Mouse (Mus musculus) heart, adult 8-10 months (tissue): Measurements from ENCODE around the gene Tlnrd1. TPM values are rescaled to one million over a fixed set of nuclear protein-coding genes. Genes with fewer than 3 reads are reported as not detected.
"Not testable (repeated sequence)": the region's sequence is repeated elsewhere in the genome, so short reads cannot be mapped to it uniquely, and the experiment has no call there.

Experiments
- DNase-seq: peaks from one replicate; pipeline ENCODE4 v3.0.0; 2022; ENCODE audit warnings: low spot score
- total RNA-seq, 4 experiments: library from RNA; stranded (reverse); gene quantifications; 2 replicates each; pipeline ENCODE4 v1.2.4; 2022

Tlnrd1 gene
- total RNA-seq, result 1 to 10 TPM; 5.0 to 7.7 (median 6.1) TPM

DNA sequence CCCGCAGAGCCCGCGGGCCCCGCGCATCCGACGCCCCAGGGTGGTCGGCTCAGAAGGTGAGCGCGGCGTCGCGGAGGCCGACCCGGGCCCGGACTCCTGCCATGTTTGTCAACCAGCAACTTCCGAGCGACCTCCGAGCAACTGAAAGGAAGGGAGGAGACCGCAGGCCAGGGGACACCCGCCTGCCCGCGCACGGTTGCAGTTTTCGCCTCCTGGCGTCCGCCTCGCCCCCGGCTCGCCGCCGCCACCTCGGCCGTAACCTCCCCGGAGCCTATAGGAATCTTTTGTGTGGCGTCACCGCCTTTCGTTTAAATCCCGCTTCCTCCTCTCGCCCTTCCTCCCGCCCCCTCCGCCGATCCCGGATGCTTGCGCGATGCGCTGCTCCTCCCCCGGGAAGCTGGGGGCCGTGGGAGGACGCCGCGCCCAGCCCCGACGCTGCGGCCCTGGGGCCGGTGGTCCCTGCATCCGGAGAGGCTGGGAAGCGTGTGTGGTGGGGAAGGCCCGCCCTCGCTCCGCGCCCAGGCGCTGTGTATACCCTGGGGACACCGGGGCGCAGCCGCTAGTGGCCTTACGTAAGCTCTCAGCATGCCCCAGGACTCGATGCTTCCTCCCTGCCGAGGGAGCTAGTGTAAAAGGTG is at the start of gene Tlnrd1, which contains the start of gene Mesd:
TSS of gene Tlnrd1 (minus strand) at position 285 of the 638 bp plus-strand sequence.
TSS of gene Mesd (plus strand) at position 446 of the 638 bp plus-strand sequence.
- DNase-seq, result peak; percentile 89

DNA sequence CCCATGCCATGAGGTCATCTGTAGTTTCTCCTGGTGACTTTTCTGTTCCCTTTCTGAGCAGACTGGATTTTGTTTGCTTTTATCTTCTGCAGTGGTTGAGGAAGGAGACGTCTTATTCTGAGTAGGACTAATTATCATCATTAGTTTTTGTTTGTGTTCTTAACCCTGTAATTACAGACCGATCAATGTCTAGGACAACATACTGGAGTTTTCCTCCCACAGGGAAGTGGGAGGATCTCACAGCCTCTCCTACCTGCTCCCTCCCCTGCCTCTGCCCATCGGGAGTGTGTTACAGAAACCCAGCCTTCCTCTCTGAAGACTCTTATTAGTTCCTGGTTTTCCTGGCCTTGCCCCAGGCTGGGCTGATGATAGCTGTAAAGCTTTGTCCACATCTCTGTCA is 37.5 kb upstream of the Tlnrd1 start:
- DNase-seq, result no peak

DNA sequence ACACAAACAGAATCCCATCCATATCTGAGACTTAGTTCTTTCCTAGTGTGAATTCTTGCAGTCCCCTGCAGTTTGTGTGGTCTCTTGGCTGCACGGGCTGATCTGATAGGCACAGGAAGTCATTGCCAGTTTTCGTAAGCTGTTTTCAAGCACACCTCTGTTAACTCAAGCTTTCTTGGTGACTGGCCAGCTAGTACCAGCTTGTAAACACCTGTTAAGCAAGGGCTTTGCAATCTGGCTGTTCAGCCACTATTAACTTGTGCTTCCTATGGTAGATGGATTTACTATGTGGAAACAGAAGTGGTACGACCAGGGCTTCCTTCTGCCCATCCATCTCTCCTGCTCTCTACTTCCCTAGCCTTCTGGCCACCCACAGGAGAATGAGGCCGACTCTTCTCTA is 36.1 kb upstream of the Tlnrd1 start:
- DNase-seq, result no peak

DNA sequence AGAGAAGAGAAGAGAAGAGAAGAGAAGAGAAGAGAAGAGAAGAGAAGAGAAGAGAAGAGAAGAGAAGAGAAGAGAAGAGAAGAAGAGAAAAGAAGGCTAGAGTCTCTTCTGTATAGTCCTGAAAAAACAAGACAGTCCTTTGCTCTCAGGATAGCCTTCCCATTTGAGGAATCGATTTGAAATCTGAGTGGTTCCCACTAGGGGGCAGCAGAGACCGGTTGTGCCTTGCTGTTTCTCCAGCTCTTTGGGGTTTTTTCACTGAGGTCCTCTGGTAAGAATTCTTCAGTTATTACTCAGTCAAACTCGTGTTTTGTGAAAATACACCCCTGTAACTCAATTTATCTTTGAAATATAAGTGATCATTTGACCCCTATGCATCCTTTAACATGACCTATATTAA is 30.5 kb upstream of the Tlnrd1 start:
- peak; percentile 82 for DNase-seq

DNA sequence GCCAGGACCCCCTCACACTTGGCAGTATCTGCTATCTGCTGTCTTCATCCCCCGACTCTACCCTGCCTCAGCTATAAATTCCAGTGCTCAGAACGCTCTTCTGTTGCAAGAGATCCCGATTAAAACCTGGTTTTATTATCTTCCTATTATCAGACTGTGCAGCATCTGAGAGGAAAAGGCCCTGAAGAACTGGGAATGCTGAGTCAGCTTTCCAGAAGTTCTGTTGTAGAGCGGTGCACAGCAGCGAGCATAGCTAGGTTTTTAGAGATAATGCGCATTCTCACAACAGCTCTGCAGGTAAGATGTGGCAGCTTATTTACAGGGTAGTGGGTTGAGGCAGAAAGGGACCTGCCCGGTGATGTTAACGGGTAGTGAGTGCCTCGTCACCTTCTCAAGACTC is 29.9 kb upstream of the Tlnrd1 start:
- no peak for DNase-seq

DNA sequence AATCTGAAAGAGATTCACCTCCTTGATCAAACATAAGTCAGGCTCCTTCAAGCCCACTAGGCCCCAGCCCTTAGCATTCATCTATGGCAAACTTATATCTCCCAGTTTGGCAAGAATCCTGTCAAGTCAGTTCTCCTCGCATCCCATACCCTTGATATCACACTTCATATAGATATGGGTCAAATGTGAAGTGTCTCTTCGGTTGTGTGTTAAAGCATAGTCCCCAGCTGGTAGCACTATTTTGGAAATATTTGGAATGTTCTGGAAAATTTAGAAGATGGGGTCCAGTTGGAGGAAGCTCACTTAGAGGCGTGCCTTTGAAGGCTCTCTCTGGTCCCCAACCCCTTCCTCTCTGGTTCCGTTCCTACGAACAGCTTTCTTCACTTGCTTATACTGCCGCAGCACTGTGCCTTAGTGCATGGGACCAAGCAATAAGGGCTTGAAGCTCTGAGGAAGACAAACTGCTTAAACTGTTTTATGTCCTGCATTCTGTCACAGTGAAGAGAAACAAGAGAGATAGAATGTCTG is 29.4 kb upstream of the Tlnrd1 start:
- no peak for DNase-seq

DNA sequence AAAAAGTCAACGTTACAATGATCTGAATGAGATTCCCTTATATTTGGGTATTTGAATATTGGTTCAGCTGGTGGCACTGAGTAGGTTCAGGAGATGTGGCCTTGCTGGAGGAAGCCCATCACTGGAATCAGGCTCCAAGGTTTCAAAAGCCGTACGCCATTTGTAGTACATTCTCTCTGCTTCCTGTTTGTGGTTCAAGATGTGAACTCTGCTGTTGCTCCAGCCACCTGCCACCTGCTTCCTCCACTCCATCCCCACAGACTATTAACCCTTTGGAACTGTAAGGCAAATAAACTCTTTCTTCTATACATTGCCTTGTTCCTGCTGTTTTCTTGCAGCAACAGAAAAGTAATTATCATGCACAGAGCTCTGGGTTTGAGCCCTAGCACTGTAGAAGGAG is 27.8 kb upstream of the Tlnrd1 start:
- DNase-seq, result no peak

DNA sequence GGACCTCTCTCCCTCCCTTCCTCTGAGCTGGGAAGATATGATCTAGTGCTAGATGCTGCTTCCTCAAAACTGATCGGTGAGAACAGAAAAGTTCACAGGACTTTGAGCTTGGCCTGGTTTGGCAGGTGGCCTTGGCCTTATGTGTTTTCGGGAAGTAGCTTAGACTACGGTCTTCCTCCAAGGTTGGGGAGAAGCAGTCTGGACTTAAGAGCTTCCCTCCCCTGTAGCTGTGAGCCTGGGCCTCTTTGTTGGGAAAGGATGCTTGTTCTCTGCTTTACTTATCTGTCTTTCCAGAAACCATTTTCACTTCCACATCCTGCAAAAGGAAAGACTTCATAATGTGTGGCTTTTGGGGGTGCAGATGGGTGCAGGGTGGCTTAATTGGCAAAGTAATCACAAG is 20.7 kb upstream of the Tlnrd1 start:
- DNase-seq, result no peak

DNA sequence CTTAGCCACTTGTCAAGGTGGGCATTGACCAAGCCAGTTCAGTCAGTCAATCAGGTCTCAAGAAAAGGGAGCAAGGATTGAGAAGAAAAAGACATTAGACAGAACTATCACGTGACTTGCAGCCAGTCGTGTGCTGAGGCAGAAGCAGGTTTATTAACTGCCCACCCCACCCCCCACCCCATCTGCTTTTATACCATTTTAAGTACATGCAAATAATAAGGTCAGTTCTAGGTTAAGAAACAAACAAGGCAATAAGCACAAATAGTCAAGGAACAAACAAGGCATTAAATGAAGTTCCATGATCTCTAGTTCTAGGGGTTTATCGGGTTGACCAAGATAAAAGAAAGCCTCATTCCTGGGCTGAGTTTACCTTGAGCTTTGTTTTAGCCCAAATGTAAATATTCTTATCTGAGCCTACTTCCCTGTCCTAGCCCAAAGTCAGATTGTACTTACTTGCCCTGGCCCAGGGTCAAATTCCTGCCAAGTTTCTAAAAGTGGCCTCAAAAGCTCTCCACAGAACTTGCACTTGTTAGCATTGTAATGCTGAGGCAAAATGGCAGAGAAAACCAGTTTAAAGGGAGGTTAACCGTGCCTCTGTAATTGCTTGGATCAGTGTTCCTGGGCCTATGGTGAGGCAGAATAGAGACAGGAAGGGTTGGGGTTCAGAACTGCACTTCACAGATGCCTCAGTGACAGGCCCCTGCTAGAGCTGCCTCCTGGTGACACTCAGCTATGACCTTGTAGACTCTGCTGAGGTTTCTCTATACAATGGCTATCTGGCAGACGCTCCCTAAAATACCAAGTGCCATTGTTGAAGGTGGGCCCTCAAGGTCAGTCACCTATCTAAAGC is 18.4 kb upstream of the Tlnrd1 start:
- DNase-seq, result no peak

DNA sequence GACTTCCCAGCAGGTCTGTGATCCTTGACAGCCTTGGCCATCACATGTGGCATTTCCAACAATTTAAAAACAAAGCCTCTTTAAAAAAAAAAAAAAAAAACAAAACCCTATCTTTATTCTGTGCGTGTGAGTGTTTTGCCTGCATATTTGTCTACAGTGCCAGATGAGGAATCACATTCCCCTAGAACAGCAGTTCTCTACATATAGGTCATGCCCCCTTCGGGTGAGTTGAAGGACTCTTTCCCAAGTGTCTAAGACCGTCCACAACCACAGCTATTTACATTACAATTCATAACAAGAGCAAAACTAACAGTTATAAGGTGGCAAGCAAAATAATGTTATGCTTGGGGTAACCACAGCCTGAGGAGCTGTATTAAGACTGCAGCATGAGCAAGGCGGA is 17.3 kb upstream of the Tlnrd1 start:
- no peak for DNase-seq

DNA sequence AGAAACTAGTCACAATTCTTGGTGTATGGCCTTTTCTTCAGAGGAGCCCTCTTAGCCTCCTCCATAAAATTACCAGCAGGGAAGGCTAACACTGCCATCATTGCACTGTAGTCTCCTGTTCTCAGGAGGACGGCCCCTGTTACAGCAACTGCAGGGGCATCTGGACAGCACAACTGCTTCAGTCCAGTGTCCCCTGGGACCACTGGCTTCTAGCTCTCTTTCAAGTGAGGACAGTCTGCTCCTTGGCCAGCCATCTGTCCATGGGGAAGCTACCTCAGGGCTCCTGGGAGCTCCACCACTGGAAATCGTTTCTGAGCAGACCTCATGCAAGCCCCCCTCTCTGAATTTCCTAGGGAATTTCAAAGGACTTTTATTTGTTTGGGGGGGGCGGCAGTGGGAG is 16.4 kb upstream of the Tlnrd1 start:
- no peak for DNase-seq

DNA sequence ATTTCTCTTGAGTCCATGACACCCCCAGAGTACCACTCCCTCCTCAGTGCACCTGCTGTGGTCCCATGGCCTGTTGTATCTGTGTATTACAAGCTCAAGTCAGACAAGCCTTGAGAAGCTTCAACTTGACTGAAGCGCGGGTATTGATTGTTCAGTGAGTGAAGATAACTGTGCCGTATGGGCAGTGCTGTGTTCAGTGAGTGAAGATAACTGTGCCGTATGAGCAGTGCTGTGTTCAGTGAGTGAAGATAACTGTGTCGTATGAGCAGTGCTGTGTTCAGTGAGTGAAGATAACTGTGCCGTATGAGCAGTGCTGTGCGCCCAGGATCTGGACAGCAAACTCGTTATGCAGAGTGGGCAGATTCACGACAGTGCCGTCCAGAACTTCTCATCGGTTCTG is 14.2 kb upstream of the Tlnrd1 start:
- DNase-seq, result no peak

DNA sequence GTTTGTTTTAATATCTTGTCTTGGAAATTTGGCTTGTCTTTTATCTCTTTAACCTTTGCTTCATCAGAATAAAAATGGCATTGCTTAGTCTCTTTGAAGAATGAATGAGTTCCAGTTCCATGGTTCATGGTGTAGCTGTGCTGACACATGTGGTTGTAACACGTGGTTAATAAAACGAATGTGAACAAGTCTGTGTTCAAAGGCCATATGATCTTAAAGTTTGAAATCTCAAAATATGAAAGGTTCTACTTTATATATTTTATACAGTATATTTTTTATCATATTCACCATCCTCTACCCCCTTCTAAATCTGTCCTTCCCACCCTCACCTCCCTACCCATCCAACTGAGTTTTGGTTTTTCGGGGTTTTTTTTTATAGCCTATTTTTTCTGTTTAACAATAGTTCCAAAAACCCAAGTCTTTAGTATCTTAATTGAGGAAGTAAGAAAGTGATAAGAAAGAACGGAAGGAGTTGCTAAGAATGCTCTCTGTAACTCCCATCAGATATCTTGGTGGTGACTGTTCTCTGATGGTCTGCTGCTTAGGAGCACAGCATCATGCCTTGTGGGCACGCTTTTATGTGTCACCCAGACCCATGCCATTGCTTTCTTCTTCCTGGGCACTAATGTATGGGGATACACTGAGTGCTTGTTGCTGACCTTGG is 12.1 kb upstream of the Tlnrd1 start:
- DNase-seq, result no peak

DNA sequence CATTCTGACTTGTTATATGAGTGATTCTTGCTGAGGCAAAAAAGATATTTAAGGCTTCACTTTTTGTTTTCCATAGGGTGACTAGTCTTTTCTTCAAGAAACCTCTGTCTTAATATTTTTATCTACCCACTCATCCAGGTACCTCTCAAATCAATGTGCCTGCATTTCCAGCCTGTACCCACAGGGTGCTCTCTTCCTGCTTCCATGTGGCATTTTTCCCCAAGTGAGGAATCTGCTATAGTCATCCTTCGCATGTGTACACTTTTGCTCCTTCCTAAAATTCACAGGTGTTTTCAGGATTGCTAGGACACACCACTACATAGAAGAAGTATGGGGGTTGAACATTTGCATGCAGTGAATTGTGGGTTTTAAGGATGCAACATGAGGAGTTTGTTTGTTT is 10.2 kb upstream of the Tlnrd1 start:
- no peak for DNase-seq

DNA sequence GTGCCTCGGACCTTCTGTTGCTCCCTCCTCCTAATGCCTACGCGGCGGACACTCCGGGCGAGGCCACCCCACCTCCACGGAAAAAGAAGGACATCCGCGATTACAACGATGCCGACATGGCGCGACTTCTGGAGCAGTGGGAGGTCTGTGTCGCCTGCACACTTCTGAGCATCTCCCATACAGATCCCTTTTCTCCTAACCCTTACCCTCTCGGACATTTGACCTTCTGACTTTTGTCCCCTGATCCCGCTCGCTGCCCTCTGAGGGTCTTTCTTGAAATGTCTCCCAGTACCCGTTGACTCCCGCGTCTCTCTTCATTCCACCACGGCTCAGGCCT is 8.2 kb upstream of the Tlnrd1 start:
- no peak for DNase-seq

DNA sequence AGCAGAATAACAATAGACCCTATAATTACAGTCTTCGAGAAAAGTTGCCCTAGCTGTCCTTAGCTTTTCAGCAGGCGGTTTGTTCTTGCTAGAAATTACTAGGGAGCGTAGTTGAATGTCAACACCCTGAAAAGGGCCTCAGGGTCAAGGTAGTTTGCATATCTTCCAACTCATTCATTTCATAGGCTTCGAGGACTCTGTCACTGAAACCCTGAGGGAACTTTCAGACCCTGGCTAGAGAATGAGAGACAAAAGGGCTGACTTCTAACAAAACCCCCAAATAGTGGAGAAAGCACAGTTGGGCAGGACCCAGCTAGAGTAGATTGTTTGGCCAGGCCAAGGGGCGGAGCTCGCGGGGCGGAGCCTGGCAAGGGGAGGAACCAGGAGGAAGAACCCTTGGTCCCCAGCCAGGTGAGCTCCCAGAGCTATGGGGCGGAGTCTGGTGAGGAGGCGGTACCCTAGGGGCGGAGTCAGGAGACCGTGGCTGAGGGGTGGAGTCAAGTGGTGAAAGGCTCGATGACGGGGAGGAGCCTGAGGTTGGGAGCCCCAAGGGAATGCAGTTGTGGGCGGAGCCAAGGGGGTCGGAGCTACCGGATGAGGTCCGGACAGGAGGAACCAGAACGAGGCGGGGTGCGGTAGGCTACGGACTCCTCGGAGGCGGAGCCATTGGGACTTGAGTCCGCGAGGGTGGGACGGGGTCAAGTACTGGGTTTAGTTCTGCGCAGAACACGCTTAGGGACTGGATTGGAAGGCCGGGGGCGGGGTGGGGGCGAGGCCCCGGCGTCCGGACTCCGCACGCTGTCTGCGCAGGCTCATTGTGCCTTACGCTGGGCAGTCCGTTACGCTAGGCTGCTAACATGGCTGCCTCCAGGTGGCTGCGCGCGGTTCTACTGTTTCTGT is 7.6 kb upstream of the Tlnrd1 start:
- DNase-seq, result peak; percentile 100

DNA sequence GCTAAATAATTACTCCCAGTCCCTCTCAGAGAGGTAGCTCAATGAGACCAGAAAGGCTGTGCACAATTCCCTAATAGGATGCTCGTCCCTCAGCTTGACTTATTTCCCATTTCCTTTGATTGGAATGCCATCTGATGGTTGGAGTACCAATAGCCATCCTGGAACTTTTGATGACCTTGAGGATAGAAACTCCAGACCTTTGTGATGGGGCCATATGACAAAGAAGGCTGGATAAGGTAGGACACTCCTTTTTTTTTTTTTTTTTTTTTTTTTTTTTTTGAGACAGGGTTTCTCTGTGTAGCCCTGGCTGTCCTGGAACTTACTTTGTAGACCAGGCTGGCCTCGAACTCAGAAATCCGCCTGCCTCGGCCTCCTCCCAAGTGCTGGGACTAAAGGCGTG is 5.8 kb upstream of the Tlnrd1 start:
- not testable (repeated sequence) for DNase-seq

DNA sequence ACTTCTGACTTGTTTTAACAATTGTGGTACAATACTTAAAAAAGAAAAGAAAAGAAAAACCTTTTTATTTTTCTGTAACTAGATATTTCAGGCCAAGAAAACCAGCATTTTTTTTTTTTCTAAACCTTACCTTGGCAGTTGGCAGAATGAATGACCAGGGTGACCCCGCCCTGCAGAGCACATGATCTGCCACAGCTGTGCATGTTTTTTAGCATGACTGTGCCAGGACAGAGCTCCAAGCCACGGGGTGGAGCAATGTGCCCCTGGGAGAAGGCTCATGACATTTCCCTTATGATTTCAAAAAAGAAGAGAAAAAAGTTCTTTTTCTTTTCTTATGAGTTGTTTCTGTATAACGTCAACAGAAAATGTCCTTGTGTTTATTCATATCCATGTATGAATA is 5.3 kb upstream of the Tlnrd1 start:
- peak; percentile 58 for DNase-seq

DNA sequence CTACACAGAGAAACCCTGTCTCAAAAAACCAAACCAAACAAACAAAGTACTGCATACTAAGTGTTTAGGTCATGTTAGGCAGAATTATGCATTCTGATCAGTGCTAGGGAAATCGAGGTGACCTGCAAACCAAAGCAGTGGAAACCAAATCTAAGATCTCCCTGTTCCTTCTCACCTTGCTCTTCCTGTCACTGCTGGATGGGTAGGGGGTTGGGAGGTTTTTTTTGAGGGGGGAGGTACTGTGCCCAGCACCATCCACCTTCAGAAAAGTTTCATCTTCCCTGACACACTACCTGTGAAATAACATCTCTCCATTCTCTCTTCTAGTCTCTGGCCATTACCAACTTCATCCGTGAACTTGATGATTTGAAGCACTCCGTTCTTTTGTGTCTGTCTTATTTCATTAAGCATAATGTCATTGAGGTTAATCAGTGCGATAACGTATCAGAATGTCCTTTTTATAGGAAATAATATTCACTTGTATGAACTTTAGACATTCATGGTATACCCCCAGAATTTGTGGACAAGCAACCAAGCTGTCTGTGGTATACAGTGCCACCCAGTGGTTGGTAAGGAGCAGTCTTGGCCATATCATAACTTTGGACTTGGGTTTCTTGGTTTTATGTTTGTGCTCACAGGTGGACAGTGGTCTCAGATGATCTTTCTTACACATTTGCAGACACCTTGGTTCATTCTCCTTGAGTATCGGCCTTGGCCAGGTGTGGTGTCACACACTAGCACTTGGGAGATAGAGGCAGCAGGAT is 2.4 kb upstream of the Tlnrd1 start:
- DNase-seq, result no peak

DNA sequence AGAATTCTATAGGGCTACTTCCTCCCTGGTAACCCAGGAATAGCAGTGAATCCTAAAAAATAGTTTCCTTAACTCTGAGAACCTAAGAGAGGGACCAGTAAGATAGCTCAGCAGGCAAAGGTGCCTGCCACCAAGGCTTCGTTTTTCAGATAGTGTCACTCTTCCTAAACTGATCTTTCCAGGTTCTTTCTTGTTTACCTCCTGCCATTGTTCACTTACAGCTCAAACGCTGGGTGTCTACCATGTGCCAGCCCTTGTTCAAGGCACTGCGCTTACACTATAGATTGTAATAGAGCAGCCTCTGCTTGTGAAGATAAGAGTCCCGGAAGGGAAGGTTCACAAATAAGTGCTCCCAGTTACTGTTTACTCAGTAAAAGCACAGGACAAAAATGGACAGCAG is 1.7 kb upstream of the Tlnrd1 start:
- DNase-seq, result no peak
